Mouse (Mus musculus) 3T3-L1 (cell line): ENCODE data around the gene Ccng2.

Source experiments
- DNase-seq: peaks from one replicate; pipeline ENCODE4 v3.0.0-alpha.2; 2015; ENCODE audit warnings: low read depth, low spot score

The Ccng2 gene

GRCm38 (mm10) chr5:93266883-93267704 lies at the start of gene Ccng2:
TSS of gene Ccng2 (plus strand) at chr5:93267257.
- peak; percentile 99 for DNase-seq

GRCm38 (mm10) chr5:93218375-93218774 lies 48.7 kb upstream of the Ccng2 start:
- DNase-seq, result no peak

GRCm38 (mm10) chr5:93221661-93222060 lies 45.4 kb upstream of the Ccng2 start:
- peak; percentile 64 for DNase-seq

GRCm38 (mm10) chr5:93224549-93224948 lies 42.5 kb upstream of the Ccng2 start:
- no peak for DNase-seq

- DNase-seq, result no peak
Observed at GRCm38 (mm10) chr5:93227157-93227556, 39.9 kb upstream of the Ccng2 start.

GRCm38 (mm10) chr5:93229527-93229926 lies 37.5 kb upstream of the Ccng2 start:
- DNase-seq, result no peak

- no peak for DNase-seq
Observed at GRCm38 (mm10) chr5:93231721-93232120, 35.3 kb upstream of the Ccng2 start.

GRCm38 (mm10) chr5:93232838-93233237 lies 34.2 kb upstream of the Ccng2 start:
- no peak for DNase-seq

GRCm38 (mm10) chr5:93234130-93234529 lies 32.9 kb upstream of the Ccng2 start:
- no peak for DNase-seq

GRCm38 (mm10) chr5:93234605-93235004 lies 32.5 kb upstream of the Ccng2 start:
- DNase-seq, result no peak

GRCm38 (mm10) chr5:93235888-93236287 lies 31.2 kb upstream of the Ccng2 start:
- DNase-seq, result no peak

- DNase-seq, result no peak
Observed at GRCm38 (mm10) chr5:93236541-93236940, 30.5 kb upstream of the Ccng2 start.

GRCm38 (mm10) chr5:93239590-93240544 lies 27.2 kb upstream of the Ccng2 start:
- no peak for DNase-seq

- no peak for DNase-seq
Observed at GRCm38 (mm10) chr5:93245280-93245679, 21.8 kb upstream of the Ccng2 start.

GRCm38 (mm10) chr5:93249940-93250578 lies 17.0 kb upstream of the Ccng2 start:
- DNase-seq, result no peak

GRCm38 (mm10) chr5:93251001-93251760 lies 15.9 kb upstream of the Ccng2 start:
- no peak for DNase-seq

- DNase-seq, result no peak
Observed at GRCm38 (mm10) chr5:93255759-93256265, 11.2 kb upstream of the Ccng2 start.

GRCm38 (mm10) chr5:93256820-93257405 lies 10.1 kb upstream of the Ccng2 start:
- DNase-seq, result peak; percentile 51

GRCm38 (mm10) chr5:93259349-93259748 lies 7.7 kb upstream of the Ccng2 start:
- no peak for DNase-seq

- peak; percentile 58 for DNase-seq
Observed at GRCm38 (mm10) chr5:93260983-93261382, 6.1 kb upstream of the Ccng2 start.

- DNase-seq, result peak; percentile 18
Observed at GRCm38 (mm10) chr5:93262751-93263150, 4.3 kb upstream of the Ccng2 start.
